Mouse (Mus musculus) embryo, embryonic 9.5 days (tissue): ENCODE measurements around the gene Mgea5.

Experiments
- DNase-seq: peaks from one replicate; pipeline ENCODE4 v3.0.0-alpha.2; 2017; ENCODE audit errors: extremely low spot score

Gene Mgea5

GRCm38 (mm10) chr19:45796061-45796556 is 12.5 kb upstream of the Mgea5 start:
- DNase-seq, result peak; percentile 69

DNA sequence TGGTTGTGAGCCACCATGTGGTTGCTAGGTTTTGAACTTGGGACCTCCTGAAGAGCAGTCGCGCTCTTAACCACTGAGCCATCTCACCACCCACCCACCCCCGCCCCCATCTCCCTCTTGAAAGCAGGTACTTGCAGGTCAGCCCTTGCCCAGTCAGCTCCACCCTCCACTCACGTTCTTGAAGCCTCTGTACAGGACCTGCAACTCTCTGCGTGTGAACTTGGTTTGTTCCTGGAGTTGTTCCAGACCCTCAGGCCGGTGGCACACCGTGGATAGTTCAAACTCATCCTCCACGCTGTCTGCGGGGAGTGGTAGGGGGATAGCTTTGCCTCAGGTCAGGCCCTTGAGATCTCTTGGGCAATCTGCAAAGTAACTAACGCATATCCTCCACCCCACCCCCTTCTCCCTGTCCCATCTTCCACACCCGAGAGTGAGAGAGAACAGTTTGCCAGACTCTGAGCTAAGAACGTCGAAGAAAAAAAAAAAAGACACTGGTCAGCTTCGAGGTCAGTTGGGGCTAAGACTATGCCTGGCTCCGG is 11.8 kb upstream of the Mgea5 start:
- no peak for DNase-seq

- no peak for DNase-seq
These were observed 11.1 kb upstream of the Mgea5 start for GRCm38 (mm10) chr19:45794718-45795117.

DNA sequence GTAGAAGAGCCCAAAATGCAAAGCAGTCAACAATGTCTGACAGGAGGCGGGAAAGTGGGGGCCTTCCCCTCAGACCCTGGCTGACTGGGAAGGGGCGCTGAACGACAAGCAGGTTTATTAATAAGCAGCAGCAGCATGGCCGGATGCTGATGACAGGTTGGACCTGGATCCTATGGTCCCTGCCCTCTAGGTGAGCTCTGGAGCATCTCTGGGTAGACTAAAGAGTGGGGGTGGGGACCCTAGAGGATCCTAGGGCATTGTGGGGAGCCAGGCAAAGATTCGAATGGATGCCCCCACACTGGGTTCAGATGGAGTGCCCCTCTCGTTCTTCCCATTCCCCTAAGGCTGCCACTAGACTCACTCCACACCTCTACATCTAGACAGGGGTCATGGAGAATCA is 8.8 kb upstream of the Mgea5 start:
- DNase-seq, result no peak

DNA sequence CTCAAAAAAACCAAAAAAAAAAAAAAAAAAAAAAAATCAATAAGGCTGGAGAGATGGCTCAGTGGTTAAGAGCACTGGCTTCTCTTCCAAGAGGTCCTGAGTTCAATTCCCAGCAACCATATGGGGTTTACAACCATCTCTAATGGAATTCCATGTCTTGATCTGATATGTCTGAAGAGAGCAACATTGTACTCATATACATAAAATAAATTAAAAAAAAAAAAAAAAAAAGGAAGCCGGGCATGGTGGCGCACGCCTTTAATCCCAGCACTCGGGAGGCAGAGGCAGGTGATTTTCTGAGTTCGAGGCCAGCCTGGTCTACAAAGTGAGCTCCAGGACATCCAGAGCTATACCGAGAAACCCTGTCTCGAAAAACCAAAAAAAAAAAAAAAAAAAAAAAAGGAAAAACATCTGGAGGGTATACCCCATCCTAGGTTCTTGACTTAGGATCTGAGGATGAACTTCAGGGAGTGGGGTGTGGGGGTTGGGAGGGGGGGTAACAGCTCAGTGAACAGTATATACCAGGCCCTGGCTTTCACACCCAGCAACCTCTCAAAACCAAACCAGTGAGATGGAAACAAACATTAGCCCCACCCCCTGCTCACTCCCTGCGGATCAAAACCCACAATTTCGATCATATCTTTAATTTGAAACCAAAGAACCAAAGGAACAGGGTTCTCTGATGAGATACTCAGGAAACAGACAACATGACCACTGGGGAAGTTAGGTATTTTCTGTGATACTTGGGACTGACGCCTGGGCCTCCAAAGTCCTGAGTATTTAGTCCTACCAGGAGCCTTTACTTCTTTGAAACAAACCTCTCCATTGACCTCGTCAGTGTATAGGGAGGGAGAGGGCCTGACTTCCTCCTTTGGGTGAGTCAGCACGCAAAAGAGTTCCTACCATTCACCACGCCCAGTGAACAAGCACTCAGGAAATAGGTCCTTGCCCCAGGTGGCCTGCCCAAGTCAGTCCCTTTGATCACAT is 6.5 kb upstream of the Mgea5 start:
- DNase-seq, result no peak

DNA sequence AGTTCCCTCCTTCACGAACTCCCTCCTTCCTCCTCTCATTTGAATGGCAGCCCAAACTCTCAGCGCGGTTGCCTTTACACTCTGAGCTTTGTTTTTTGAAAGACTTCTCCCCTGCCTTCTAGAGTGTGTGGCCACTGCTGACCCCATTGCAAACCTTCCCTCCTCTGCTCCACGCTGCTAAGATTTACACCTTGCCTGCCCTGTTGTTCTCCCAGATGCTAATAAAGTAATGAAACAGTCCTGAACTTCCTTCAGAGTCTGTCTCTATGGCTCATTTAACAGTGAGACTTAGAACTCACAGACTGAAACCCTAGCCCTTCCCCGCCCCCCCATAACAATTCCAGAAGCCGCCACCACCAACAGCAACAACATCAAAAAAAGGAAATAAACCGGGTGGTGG is 5.7 kb upstream of the Mgea5 start:
- DNase-seq, result no peak

- no peak for DNase-seq
These were observed 4.7 kb upstream of the Mgea5 start for GRCm38 (mm10) chr19:45788337-45788736.

GRCm38 (mm10) chr19:45787450-45787849 is 3.8 kb upstream of the Mgea5 start:
- DNase-seq, result no peak

- DNase-seq, result no peak
These were observed 1.8 kb upstream of the Mgea5 start for GRCm38 (mm10) chr19:45785470-45785869.

DNA sequence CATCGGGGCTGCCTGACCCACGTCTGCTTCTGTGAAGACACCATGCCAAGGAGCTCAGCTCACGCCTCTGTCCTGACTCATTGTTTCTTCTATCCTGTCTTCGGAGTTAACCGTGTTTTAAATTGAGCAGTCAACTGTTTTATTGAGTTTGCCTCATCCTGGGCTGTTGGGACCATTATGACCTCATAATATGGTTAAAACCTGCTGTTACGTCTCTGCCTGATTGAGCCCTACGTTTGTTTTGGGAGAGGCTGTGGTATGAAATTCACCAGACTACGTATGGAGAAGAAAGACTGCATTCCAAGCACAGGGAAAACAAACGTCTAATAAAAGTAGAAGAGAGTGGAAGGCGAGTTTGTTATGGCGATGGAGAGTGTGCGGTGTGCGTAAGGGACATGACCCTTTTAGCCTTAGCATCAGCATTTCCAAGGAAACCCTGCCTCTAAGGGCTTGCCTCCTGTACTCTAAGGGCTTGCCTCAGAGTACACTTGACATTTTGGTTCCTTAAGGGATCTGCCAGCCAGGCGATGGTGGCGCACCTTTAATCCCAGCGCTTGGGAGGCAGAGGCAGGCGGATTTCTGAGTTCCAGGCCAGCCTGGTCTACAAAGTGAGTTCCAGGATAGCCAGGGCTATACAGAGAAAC is 418 bp upstream of the Mgea5 start:
- DNase-seq, result no peak

GRCm38 (mm10) chr19:45782315-45783001 is 1.2 kb downstream of the Mgea5 start:
- peak; percentile 80 for DNase-seq

- no peak for DNase-seq
These were observed 2.0 kb downstream of the Mgea5 start for GRCm38 (mm10) chr19:45781676-45782075.

DNA sequence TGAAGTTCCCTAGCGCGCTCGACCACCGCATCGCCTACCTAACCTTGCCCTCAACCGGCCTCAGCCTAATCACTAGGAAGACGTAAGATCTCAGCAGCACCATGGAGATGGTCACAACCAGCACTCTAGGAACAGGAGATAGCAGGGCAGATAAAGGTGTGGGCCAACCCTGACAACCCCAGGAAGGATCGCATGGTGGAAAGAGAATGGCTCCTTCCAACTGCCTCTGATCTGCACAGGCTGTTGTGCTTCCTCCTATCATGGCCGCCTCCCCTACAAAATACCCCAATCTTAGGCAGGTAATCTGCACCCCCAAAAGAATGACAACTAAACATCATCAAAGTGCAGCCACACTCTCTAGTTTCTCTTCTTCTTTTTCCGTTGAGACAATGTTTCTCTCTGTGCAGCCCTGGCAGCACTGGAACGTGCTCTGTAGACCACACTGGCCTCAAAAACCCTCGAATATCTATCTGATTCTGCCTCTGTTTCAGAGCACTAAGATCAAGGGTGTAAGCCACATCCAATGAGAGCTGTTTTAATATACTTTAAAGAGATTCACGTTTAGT is 3.2 kb downstream of the Mgea5 start:
- DNase-seq, result no peak

GRCm38 (mm10) chr19:45775486-45775885 is 8.2 kb downstream of the Mgea5 start:
- DNase-seq, result no peak

DNA sequence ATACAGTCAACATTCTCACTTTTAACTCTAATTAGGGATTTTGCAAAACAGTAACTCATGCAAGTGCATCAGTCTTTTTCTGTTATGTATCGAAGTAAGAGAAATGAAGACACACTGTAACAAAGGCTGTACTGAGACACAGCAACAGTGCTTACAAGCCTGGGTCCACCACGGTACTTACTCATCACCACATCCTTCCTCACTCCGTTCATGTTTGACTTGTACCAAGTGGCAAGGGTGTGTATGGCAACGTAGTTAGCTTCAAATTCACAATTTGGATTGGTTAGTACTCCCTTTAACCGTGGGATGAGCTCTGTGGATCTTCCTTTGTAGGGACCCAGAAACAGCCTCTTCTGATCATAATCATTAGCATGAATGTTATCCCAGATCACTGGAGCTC is 12.1 kb downstream of the Mgea5 start:
- no peak for DNase-seq

DNA sequence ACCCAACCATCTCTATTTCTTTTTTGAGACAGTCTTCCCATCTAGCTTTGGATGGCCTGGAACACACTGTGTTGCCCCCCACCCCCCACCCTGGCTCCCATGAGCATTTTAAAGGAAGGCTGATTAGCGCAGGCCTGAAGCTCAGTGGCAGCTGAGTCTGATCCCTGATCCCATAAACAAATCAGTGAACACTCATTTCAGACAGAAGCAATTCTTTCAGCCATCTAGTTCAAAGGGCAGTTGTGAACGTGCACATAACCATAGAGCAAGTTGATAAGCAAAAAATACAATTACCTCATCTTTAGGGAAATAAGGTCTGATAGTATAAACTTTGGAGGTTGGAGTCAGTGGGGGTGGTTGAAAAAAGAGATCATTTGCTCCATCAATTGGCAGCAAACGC is 22.8 kb downstream of the Mgea5 start:
- DNase-seq, result no peak

GRCm38 (mm10) chr19:45758671-45759070 is 25.0 kb downstream of the Mgea5 start:
- no peak for DNase-seq

DNA sequence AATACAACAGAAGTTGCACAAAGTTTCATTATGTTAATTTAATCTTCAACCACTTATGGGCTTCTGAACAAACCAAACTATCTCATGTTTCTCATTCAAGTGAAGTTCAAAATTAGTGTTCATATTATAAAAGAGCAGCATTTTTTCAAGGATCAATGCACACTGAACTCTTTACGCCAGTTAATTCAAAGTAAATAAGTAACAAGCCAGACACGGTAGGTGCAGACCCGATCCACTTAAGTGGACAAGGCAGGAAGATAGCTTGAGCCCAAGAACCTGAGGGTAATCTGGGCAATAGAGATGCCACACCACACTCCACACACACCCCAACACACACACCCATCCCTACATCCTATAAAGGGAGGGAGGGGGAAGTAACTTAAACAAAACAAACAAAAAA is 30.1 kb downstream of the Mgea5 start:
- no peak for DNase-seq

GRCm38 (mm10) chr19:45751881-45752280 is 31.8 kb downstream of the Mgea5 start:
- no peak for DNase-seq

GRCm38 (mm10) chr19:45749243-45750043 is 34.2 kb downstream of the Mgea5 start, which contains the start of gene Npm3:
Gene Npm3, minus strand, starts transcription at chr19:45749591.
- DNase-seq, result peak; percentile 90
